Comparison of ENCODE assay signal across 16 mouse cellular contexts in the genomic region with DNA sequence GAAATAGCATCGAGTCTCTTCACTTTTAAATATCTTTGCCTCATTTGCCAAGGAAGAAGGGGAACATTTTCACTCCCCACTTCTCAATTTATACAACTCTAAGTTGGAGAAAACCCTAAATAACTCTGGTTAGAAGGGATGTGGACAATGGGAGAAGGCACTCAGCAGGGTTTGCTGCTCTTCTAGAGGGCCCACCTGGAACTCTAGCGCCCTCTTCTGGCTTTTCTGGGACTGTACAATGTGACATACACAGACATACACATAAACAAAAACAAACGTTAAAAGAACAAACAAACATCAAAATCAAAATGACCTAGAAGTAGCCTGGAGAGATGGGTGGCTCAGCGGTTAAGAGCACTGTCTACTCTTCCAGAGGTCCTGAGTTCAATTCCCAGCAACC.
DNase-seq lines count a peak whose midpoint lies in the region; ATAC-seq and TF ChIP-seq lines count a peak whose summit lies in the region.
"Had no signal": no experiment of that assay in that cellular context is flagged by ENCODE, and none has a peak within 500 bp of the region (broad histone marks: within the 10 kb centered on the region; RNA-seq: fewer than 3 reads in every experiment).

No protein-coding gene starts in this region.

- no peak overlapping the region for H3K4me2 ChIP-seq in hindbrain, postnatal 0 days (ENCODE audit: low read depth, low read length)
- H3K4me2 ChIP-seq in lung, postnatal 0 days (replicated peaks; ENCODE audit: low read depth, low read length): no peak overlapping the region

- H3K4me3 ChIP-seq in hindbrain, postnatal 0 days (ENCODE audit: low read length): no peak overlapping the region
- no peak overlapping the region for H3K4me3 ChIP-seq in hindbrain, embryonic 10.5 days
- H3K4me3 ChIP-seq in lung, postnatal 0 days (ENCODE audit: low read depth, low read length): no peak overlapping the region
- H3K4me3 ChIP-seq in E14TG2a.4 (replicated peaks; ENCODE audit: low read length): no peak overlapping the region
- no peak overlapping the region for H3K4me3 ChIP-seq in bone marrow macrophage, adult 2 months (ENCODE audit: insufficient read depth, low read length)
- H3K4me3 ChIP-seq: erythroblast, embryonic 14.5 days had no signal

- no peaks in the 10 kb centered on the region for H3K9me3 ChIP-seq in hindbrain, postnatal 0 days (ENCODE audit: low read length)
- H3K9me3 ChIP-seq in hindbrain, embryonic 10.5 days: no peaks in the 10 kb centered on the region
- H3K9me3 ChIP-seq in lung, postnatal 0 days (ENCODE audit: low read length): no peaks in the 10 kb centered on the region
- no peaks in the 10 kb centered on the region for H3K9me3 ChIP-seq in E14TG2a.4 (ENCODE audit: low read length)

- H3K36me3 ChIP-seq in hindbrain, postnatal 0 days (ENCODE audit: insufficient read depth, low read length): no peaks in the 10 kb centered on the region
- no peaks in the 10 kb centered on the region for H3K36me3 ChIP-seq in hindbrain, embryonic 10.5 days
- H3K36me3 ChIP-seq in lung, postnatal 0 days (ENCODE audit: insufficient read depth, low read length): no peaks in the 10 kb centered on the region
- H3K36me3 ChIP-seq in E14TG2a.4 (ENCODE audit: insufficient read depth, low read length): no peaks in the 10 kb centered on the region

- WGBS in hindbrain, postnatal 0 days: 50% methylated on average over 4 of the region's 4 CpGs
- WGBS in hindbrain, embryonic 10.5 days: 42% methylated on average over 4 of the region's 4 CpGs
- WGBS in lung, postnatal 0 days: 45% methylated on average over 4 of the region's 4 CpGs

- H3K9ac ChIP-seq in hindbrain, postnatal 0 days (replicated peaks; ENCODE audit: low read length): no peak overlapping the region
- H3K9ac ChIP-seq in lung, postnatal 0 days (replicated peaks; ENCODE audit: low read depth): no peak overlapping the region

- no peak for DNase-seq in hindbrain, postnatal 0 days (ENCODE audit: low spot score)
- DNase-seq in hindbrain, embryonic 10.5 days (ENCODE audit: low spot score): no peak
- no peak for DNase-seq in lung, postnatal 0 days (ENCODE audit: low spot score)
- DNase-seq in lung, postnatal 25 days (ENCODE audit: low spot score): no peak
- no peak for DNase-seq in cerebellum, adult 8-10 months
- DNase-seq in gastrocnemius, adult 18-20 months (ENCODE audit: low spot score): no peak
- DNase-seq: cerebellum, adult 18-20 months; layer of hippocampus, adult 9-11 months; left cerebral cortex, postnatal 4 days; lung, adult 18-20 months; right cerebral cortex, adult 18-20 months; thymus, adult 18-20 months had no signal

- no peak for TF ChIP-seq POLR2A in bone marrow macrophage, adult 2 months (IDR thresholded peaks at IDR 0.05; ENCODE audit: borderline replicate concordance, low read depth, low read length)

- no peak for ATAC-seq in hindbrain, postnatal 0 days
- no peak for ATAC-seq in lung, postnatal 0 days
- ATAC-seq: hindbrain, embryonic 16.5 days had no signal

- no peak for TF ChIP-seq EP300 in lung, postnatal 0 days (IDR thresholded peaks at IDR 0.05)

- H3K4me1 ChIP-seq in hindbrain, postnatal 0 days (ENCODE audit: insufficient read depth, low read length): peaks cover 6% of the 10 kb centered on the region; the same call in 1 of the 2 replicates
- peaks cover 72% of the 10 kb centered on the region for H3K4me1 ChIP-seq in hindbrain, embryonic 10.5 days (replicated peaks)
- no peaks in the 10 kb centered on the region; the same call in 1 of the 2 replicates for H3K4me1 ChIP-seq in lung, postnatal 0 days (ENCODE audit: insufficient read depth, low read depth, low read length)
- H3K4me1 ChIP-seq in E14TG2a.4 (replicated peaks; ENCODE audit: low read depth, low read length): peaks cover 40% of the 10 kb centered on the region
- H3K4me1 ChIP-seq in bone marrow macrophage, adult 2 months (ENCODE audit: control insufficient read depth, insufficient read depth, low read length): peaks cover 38% of the 10 kb centered on the region

- no peaks in the 10 kb centered on the region for H3K27me3 ChIP-seq in hindbrain, postnatal 0 days (ENCODE audit: insufficient read depth, low read length)
- 0 out of 2 replicates have a peak, but pooled peaks cover 1% of the 10 kb centered on the region for H3K27me3 ChIP-seq in hindbrain, embryonic 10.5 days (ENCODE audit: insufficient read depth, poor library complexity, severe bottlenecking)
- H3K27me3 ChIP-seq in lung, postnatal 0 days (replicated peaks; ENCODE audit: insufficient read depth, low read length): no peaks in the 10 kb centered on the region
- H3K27me3 ChIP-seq in E14TG2a.4 (ENCODE audit: insufficient read depth, low read length): peaks cover 6% of the 10 kb centered on the region; the same call in 1 of the 2 replicates

- H3K27ac ChIP-seq in hindbrain, postnatal 0 days: no peak overlapping the region
- H3K27ac ChIP-seq in hindbrain, embryonic 10.5 days: no peak overlapping the region; the same call in 1 of the 2 replicates
- H3K27ac ChIP-seq in lung, postnatal 0 days (ENCODE audit: low read length): no peak overlapping the region
- no peak overlapping the region for H3K27ac ChIP-seq in bone marrow macrophage, adult 2 months (ENCODE audit: insufficient read depth, low read depth, low read length)

- peak; percentile 33; the same call in 1 of the 2 replicates for TF ChIP-seq CTCF in hindbrain, postnatal 0 days (IDR thresholded peaks at IDR 0.05; ENCODE audit: low read depth)
- TF ChIP-seq CTCF in lung, postnatal 0 days (IDR thresholded peaks at IDR 0.05): peak; percentile 40
- TF ChIP-seq CTCF in E14TG2a.4 (conservative IDR thresholded peaks at IDR 0.05; ENCODE audit: low read length): peak; percentile 77
- TF ChIP-seq CTCF in bone marrow macrophage, adult 2 months (IDR thresholded peaks at IDR 0.05; ENCODE audit: low read depth, low read length): peak; percentile 41; the same call in 1 of the 2 replicates
